8 mouse cellular contexts compared by ENCODE assay signal in the genomic region with DNA sequence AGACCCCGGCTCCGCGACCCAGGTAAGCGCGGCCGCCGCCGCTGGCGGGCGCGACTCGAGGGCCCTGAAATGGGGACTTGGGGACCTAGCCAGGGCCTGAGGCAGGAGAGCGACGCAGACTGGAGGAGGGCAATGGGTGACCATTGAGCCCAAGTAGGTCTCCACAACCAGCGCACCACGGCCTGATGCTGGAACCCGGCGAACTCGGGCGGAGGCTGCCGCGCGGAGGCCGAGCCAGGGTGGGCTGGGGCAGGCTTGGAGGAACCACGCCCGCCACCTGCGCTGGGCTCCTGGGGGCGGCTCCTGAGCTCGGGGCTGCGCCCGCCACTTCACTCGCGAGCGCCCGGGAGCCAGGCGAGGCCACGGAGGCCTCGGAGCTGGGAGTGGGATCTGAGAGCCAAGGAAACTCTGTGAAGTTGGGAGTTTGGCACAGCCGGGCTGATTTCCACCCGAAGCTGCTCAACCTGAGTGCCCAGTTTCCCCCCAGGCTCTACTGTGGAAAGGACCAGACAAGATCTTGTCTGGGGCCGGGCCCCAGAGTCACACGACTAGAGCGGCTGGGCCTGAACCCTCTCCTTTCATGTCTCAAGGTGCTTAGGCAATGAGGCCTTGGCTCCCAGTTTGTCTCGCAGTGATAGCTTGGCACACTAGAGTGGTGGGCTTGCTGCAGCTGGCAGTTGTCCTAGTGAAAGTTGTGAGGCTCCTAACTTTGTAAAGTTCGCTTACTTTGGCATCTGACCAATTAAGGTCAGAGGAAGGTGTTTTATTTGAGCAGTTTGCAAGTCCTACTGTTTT. TPM values are rescaled to one million over a fixed set of nuclear protein-coding genes. Genes with fewer than 3 reads are reported as not detected.
DNase-seq lines count a peak whose midpoint lies in the region; ATAC-seq and TF ChIP-seq lines count a peak whose summit lies in the region.

No protein-coding gene starts in this region.

- peak overlapping the region; percentile 77 for H3K4me3 ChIP-seq in cerebellum, adult 2 months (replicated peaks; ENCODE audit: insufficient read depth, low read depth, low read length)
- H3K4me3 ChIP-seq in forebrain, embryonic 14.5 days (ENCODE audit: low read depth, low read length) = peak overlapping the region; percentile 67
- peak overlapping the region; percentile 86 for H3K4me3 ChIP-seq in midbrain, embryonic 16.5 days (ENCODE audit: low read depth, low read length)

- ATAC-seq in forebrain, embryonic 14.5 days = peak; percentile 51
- ATAC-seq in midbrain, embryonic 16.5 days = peak; percentile 79; the same call in 1 of the 2 replicates
- ATAC-seq in megakaryocyte-erythroid progenitor cell, adult 5-6 weeks (replicated peaks; ENCODE audit: low FRiP score, low TSS enrichment, poor library complexity, severe bottlenecking) = no peak

- no peaks in the 10 kb centered on the region for H3K27me3 ChIP-seq in cerebellum, adult 2 months (ENCODE audit: control insufficient read depth, insufficient read depth, low read length)
- H3K27me3 ChIP-seq in forebrain, embryonic 14.5 days (replicated peaks; ENCODE audit: control insufficient read depth, insufficient read depth, low read length) = peaks cover 14% of the 10 kb centered on the region; the same call in 1 of the 2 replicates
- H3K27me3 ChIP-seq in midbrain, embryonic 16.5 days (ENCODE audit: control insufficient read depth, insufficient read depth, low read depth, low read length) = no peaks in the 10 kb centered on the region; the same call in 1 of the 2 replicates

- H3K4me1 ChIP-seq in cerebellum, adult 2 months (ENCODE audit: control insufficient read depth, insufficient read depth, low read length) = peaks cover 19% of the 10 kb centered on the region
- no peaks in the 10 kb centered on the region for H3K4me1 ChIP-seq in forebrain, embryonic 14.5 days (ENCODE audit: control insufficient read depth, insufficient read depth, low read length)
- H3K4me1 ChIP-seq in midbrain, embryonic 16.5 days (ENCODE audit: control insufficient read depth, insufficient read depth, low read length) = peaks cover 9% of the 10 kb centered on the region; the same call in 1 of the 2 replicates

- no peaks in the 10 kb centered on the region for H3K9me3 ChIP-seq in forebrain, embryonic 14.5 days (replicated peaks; ENCODE audit: control insufficient read depth, low read length)
- H3K9me3 ChIP-seq in midbrain, embryonic 16.5 days (replicated peaks; ENCODE audit: control insufficient read depth, low read length, poor library complexity, severe bottlenecking) = no peaks in the 10 kb centered on the region

- 2% methylated on average over 45 of the region's 45 CpGs for WGBS in cerebellum, adult 2 months
- 1% methylated on average over 41 of the region's 45 CpGs for WGBS in forebrain, embryonic 14.5 days
- whole genome bisulfite sequencing in midbrain, embryonic 16.5 days = 2% methylated on average over 38 of the region's 45 CpGs

- H3K36me3 ChIP-seq in forebrain, embryonic 14.5 days (ENCODE audit: control insufficient read depth, insufficient read depth, low read length) = no peaks in the 10 kb centered on the region
- no peaks in the 10 kb centered on the region for H3K36me3 ChIP-seq in midbrain, embryonic 16.5 days (ENCODE audit: control insufficient read depth, insufficient read depth, low read length)

- no peak for TF ChIP-seq POLR2A in cerebellum, adult 2 months (IDR thresholded peaks at IDR 0.05; ENCODE audit: borderline replicate concordance, insufficient read depth, low read length)

- H3K4me2 ChIP-seq in forebrain, embryonic 14.5 days (ENCODE audit: low read length) = peak overlapping the region; percentile 98
- peak overlapping the region; percentile 76 for H3K4me2 ChIP-seq in midbrain, embryonic 16.5 days (ENCODE audit: low read length)

- H3K27ac ChIP-seq in cerebellum, adult 2 months (ENCODE audit: insufficient read depth, low read length) = peak overlapping the region; percentile 30
- no peak overlapping the region for H3K27ac ChIP-seq in forebrain, embryonic 14.5 days (ENCODE audit: low read depth, low read length)
- peak overlapping the region; percentile 68 for H3K27ac ChIP-seq in midbrain, embryonic 16.5 days (ENCODE audit: low read length)

- peak overlapping the region; percentile 71 for H3K9ac ChIP-seq in forebrain, embryonic 14.5 days (ENCODE audit: low read length)
- peak overlapping the region; percentile 79 for H3K9ac ChIP-seq in midbrain, embryonic 16.5 days (ENCODE audit: low read depth, low read length)

- DNase-seq in layer of hippocampus, postnatal 10 days (ENCODE audit: low spot score in 2 of 2) = peak; percentile 21 to 33
- DNase-seq in layer of hippocampus, postnatal 14 days (ENCODE audit: low spot score in 2 of 2) = no peak
- peak; percentile 57 to 71 for DNase-seq in cerebellum, adult 2 months
- DNase-seq in forebrain, embryonic 14.5 days (ENCODE audit: low spot score) = peak; percentile 19
- peak; percentile 22 for DNase-seq in kidney, postnatal 10 days
- DNase-seq in spleen, adult 12 weeks (ENCODE audit: low spot score) = no peak

- no peak for TF ChIP-seq CTCF in cerebellum, adult 2 months (IDR thresholded peaks at IDR 0.05; ENCODE audit: borderline replicate concordance, insufficient read depth, low read depth, low read length)

RNA-seq across cellular contexts. Expression of a gene that starts 0.8 kb away (rescaled TPM):
- 1 to 10 TPM; 9.0 to 9.8 TPM for total RNA-seq in layer of hippocampus, postnatal 10 days (2021)
- total RNA-seq in layer of hippocampus, postnatal 14 days (2021) = 10 to 100 TPM in 1 of 2 experiments, 1 to 10 TPM in 1; 7.6 to 10.4 TPM
- 39.6 and 43.1 TPM in 2 replicates for polyA plus RNA-seq in cerebellum, adult 2 months (2012; rRNA removed)
- 7.0 and 8.4 TPM in 2 replicates for polyA plus RNA-seq in forebrain, embryonic 14.5 days (2014; fragmentation: Nextera tagmentation; extraction: Ambion mirVana)
- 13.6 and 13.8 TPM in 2 replicates for polyA plus RNA-seq in midbrain, embryonic 16.5 days (2015; fragmentation: Nextera tagmentation; extraction: Ambion mirVana)
- not detected in 2 replicates for total RNA-seq in megakaryocyte-erythroid progenitor cell, adult 5-6 weeks (2014; fragmentation: Nextera tagmentation)
- total RNA-seq in megakaryocyte-erythroid progenitor cell, adult 5-6 weeks (2017) = not detected in 2 replicates

Comparison
In these comparisons a context has a peak if more than half of its experiments do, and no peak if none do; other contexts are left out.
1. DNase-seq: peak in layer of hippocampus, postnatal 10 days (2 of 2), cerebellum, adult 2 months (2 of 2), forebrain, embryonic 14.5 days (single experiment) and kidney, postnatal 10 days (single experiment); none in layer of hippocampus, postnatal 14 days (0 of 2) and spleen, adult 12 weeks (single experiment).
2. RNA of a gene that starts 0.8 kb away (total RNA-seq): 7.6 to 10.4 TPM in layer of hippocampus, postnatal 14 days and 9.0 to 9.8 TPM in layer of hippocampus, postnatal 10 days; not detected in megakaryocyte-erythroid progenitor cell, adult 5-6 weeks; every median in the first group is over 4 times any median in the second.
3. Peak in every context shown above with its lines, with median percentiles within 50 percentile points of each other: H3K4me3 ChIP-seq.